Mouse (Mus musculus): Measurements from ENCODE around the gene Ralgapa2.

Gene Ralgapa2

DNA sequence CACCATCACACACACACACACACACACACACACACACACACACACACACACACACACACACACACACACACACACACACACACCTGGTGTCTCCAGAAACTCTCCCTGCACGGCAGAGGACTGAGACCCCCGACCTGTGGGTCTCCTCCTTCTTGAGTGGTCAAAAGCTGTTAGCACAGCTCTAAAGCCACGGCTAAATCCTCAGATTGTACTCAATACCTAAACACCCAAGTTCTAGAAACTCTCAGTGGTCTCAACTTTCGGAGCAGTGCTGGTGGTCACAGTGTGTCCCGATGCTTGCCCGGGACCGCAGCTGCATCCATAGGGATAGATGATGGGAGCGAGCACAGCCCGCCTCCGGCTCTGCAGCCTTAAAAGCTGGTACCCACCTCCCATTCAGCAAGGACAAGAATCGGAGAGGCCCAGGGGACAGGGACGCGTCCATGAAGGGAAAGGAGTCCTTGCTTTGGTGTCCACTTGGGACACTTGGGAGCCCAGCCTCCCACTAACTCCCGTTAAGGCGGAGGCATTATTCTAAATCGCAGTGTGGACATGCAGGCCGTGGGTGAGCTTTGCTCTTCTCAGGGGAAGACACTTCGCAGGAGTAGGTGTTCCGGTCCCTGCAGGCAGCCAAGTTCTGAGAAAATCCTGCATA, 293.1 kb downstream of the Ralgapa2 start:
- DNase-seq = no peak

DNA sequence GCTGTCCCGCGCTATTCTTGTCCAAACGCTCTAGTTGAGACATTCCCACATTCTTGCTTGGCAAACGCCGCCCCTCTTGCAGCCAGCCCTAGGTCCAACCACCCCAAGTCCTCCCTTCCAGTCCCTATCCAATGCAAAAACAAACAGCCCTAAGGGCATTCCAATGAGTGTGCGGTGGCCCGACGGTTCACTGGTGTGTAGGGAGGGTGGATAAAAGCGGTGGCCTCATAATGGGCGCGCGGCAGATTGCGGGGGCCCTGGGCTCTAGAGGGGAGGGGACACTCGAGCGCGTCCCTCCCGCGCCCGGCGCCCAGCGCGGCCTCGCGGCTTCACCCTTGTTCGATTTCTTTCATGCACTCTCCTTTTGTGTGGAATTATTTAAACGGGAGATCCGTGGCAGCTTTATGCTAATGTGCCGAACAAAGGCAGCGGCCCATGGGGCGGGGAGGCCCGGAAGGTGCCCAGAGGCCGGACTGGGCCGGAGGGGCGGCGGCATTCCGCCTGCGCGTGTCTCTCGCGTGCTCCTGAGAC, 293.9 kb downstream of the Ralgapa2 start:
- no peak for DNase-seq

DNA sequence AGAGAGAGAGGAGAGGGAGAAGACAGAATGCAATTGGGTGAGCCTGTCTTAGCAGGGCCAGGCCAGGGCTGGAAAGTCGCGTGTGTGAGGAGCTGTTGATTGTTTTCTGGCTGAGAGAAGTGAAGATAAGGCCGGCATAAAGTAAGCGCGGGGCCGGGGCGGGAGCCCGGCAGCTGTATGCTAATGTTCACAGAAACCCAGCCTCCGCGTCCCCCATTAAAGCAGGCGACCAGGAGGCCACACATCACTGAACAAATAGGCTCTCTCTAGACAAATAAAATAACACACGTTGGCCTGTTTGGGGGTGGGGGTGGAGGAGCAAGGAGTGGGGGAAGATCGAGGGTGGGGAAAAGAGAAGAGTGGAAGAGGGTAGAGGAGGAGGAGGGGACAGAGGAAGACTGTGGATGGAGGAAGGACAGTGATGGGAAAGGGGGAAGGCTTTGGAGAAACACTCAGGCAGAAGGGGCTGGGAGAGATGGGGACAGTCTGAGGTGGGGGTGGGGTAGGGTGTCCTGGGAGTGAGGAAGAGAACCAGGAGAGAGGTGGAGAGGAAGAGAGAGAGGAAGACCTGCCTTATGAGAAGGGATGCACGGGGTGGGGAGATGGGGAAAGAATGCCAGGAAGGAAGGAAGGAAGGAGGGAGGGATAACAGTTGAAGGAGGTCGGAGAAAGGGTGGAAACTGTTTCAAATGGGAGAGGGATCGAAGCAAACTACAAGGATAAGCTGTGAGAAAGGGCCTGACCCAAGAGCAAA, 294.7 kb downstream of the Ralgapa2 start:
- peak; percentile 18 for DNase-seq

DNA sequence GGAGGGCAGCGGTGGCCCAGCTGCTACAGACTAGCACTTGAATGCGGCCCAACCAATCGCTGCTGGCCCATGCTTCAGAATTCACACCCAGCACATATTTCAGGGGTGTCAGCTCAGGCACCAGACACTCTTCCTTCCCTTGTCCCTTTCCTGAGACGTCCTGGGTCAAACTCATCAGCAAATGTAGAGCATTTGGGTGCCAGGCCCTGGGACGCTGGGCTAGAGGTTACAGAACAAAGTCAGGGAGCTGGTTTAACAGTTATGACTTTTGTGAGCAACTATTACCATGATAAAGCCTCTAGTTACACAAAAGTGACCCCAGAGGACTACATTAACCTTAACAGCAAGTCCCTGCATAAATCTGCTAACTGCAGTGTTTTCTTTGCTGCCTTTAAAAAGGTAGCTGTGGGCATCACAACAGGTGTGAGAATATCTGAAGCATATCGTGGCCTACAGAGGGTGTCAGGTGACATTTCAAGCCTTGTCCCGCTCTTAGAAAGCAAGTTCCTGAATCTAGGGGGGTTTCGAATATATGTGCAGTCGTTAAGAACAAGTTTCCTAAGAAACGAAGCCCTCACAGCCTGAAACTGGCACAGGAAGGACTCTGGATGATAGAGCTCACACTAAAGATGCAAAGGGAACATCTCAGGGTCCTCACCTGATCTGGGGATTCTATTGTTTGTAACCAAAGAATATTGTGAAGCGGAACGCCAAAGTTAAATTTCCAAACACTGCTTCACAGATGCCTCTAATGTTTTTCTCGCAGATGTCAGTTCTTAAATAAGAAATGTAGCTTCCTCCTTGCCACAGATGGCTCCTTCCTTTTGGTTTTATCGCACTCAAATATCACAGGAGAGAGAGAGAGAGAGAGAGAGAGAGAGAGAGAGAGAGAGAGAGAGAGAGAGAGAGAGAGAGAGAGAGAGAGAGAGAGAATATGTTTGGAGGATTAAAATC, 295.8 kb downstream of the Ralgapa2 start:
- no peak for DNase-seq

DNA sequence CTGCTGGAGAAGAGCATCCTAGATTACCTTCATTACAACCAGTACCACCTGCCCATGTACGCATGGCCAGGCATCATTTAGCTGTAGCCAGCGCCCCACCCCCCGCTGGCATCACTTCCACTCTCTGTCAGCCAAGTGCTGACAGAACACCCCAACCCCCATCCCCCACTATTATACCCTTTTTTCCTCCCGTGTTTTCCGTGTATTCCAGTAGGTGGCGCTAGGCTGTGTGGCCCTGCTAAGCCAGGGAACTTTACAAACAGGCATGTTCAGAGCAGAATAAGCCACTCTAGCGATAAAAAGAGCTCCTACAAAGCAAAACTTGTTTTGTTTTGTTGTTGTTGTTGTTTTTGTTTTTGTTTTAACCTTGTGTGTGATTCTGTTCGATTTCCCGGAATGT, 297.4 kb downstream of the Ralgapa2 start:
- peak; percentile 48 for DNase-seq

DNA sequence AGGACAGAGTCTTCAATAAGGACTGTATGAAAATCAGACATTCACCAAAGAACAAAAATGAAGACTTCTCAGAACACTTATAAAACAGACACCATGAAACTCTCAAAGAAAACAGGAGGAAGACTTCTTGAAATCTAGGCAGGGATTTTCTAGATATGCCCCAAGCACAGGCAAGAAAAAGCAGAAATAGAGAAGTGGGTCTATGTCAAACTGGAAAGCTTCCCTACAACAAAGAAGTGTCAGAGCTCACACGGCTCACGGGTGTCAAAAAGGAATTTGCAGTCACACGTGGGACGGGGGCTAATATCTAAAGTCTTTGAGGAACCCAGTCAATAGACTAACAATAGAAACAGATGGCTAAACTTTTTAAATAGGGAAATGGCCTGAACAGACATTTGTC, 301.2 kb downstream of the Ralgapa2 start:
- DNase-seq = no peak

DNA sequence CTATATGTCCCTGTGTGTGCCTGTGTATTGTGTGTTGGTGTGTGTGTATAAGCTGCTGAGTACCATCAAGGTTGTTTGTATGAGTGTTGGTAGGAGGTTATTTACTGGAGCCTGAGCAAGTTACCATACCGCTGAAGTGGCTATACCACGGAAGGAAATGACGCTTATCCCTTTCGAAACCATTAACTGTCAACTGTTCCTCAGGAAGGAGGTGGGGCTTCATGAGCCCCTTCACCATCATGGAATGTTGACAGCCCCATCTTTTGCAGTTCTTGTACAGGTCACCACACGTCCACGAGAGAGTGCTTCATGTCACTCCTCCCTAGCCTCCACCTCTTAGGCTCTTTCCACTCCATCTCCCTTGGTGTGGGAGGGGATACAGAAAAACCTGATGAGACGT, 314.2 kb downstream of the Ralgapa2 start:
- no peak for DNase-seq

DNA sequence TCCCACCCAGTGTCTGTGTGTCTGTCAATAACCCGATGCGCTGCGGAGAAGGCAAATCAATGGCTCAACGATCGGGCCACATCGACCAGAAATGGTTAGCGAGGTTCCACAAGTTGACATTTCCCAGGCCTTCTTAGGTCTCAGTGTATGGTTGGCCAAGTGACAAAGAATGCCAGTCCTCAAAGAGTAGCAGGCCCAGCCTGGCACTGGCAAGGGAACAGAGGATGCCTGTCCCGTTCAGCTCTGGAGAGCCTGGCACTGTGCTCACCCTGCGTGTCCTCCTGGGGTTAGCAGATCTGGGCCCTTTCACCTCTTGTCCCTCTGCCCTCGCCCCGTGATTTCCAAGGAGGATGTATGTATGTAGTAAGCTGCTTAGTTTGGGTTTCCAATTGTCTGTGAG, 316.0 kb downstream of the Ralgapa2 start:
- no peak for DNase-seq

Data from lung, postnatal 10 days (tissue).